Mouse (Mus musculus) E14TG2a.4 (cell line): ENCODE data around the gene Tmem184b.

Source experiments
- CTCF ChIP-seq: conservative IDR thresholded peaks from 2 replicates; pipeline ENCODE4 v1.5.1; 2014; ENCODE audit warnings: low read length
- NANOG ChIP-seq: IDR thresholded peaks from 2 replicates; pipeline ENCODE4 v1.6.1; 2014; ENCODE audit warnings: borderline replicate concordance, low read length, mixed read lengths

- TF ChIP-seq CTCF (no peak), NANOG (no peak)
Observed at GRCm38 (mm10) chr15:79324373-79324772, 79.0 kb downstream of the Tmem184b start.
